Comparison of ENCODE assay signal across 8 mouse cellular contexts in the genomic region with DNA sequence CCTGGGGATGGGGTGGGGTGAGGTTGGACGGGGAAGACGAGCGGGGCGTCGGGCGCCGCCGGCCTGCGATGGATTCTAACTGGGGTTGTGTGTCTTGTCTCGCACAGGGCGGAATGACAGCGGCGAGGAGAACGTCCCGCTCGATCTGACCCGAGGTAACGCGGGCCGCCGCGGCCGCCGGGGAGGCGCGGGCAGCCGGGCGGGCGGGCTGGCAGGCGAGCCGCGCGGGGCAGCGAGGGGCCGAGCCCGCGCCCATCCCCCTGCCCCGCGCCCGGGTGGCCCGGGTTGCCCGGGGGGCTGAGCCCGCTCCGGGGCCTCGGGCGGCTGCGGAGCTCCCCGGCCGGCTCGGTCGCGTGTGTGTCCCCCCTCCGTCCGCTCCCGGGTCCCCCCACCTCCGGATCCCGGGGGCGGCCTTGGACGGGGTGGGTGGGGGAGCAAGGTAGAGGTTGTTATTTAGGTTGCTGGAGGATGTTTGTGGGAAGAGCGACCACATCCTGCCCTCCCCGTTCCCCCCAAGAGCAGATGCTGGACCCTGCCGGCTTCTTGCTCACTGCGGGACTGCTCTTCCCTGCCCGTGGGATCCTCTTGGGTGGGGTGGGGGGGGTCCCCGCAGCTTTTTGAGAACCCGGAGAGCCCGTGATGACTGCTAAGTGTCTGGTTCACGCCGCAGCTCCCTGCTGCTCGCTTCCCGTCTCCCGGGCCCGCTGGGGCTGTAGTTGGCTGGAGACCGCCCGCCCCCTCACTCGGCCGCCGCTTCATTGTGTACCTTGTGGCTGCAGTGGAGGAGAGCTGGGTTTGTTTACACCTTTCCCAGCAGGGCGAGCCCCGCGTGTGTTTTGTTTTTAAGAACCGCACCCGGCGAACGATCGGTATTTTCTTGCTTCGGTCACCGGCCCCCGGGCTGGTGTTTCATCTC. TPM values are rescaled to one million over a fixed set of nuclear protein-coding genes. Genes with fewer than 3 reads are reported as not detected.
A peak's percentile ranks its signal among the peaks of the same experiment; 100 is the strongest.
DNase-seq lines count a peak whose midpoint lies in the region; ATAC-seq and TF ChIP-seq lines count a peak whose summit lies in the region.

No protein-coding gene starts in this region.

- DNase-seq in layer of hippocampus, adult 2 months (ENCODE audit: low spot score in 2 of 2): no peak
- DNase-seq in layer of hippocampus, adult 18-20 months (ENCODE audit: low spot score in 2 of 2): no peak
- peak; percentile 47 for DNase-seq in cerebellum, adult 8-10 months
- DNase-seq in induced T-regulatory cell, adult 2 months (ENCODE audit: low read depth): peak; percentile 68
- DNase-seq in naive thymus-derived CD4-positive, alpha-beta T cell, adult 2 months (ENCODE audit: low read depth): peak; percentile 68

- H3K9me3 ChIP-seq in forebrain, embryonic 16.5 days (ENCODE audit: control insufficient read depth, low read length): no peaks in the 10 kb centered on the region
- H3K9me3 ChIP-seq in liver, embryonic 12.5 days (replicated peaks): no peaks in the 10 kb centered on the region
- H3K9me3 ChIP-seq in stomach, embryonic 15.5 days: no peaks in the 10 kb centered on the region

- peaks cover 22% of the 10 kb centered on the region for H3K4me1 ChIP-seq in forebrain, embryonic 16.5 days (replicated peaks; ENCODE audit: control insufficient read depth, insufficient read depth, low read length)
- peaks cover 61% of the 10 kb centered on the region for H3K4me1 ChIP-seq in liver, embryonic 12.5 days
- H3K4me1 ChIP-seq in stomach, embryonic 15.5 days: peaks cover 22% of the 10 kb centered on the region; the same call in 1 of the 2 replicates

- TF ChIP-seq CTCF in layer of hippocampus, adult 2 months (conservative IDR thresholded peaks at IDR 0.05): no peak

- ATAC-seq in forebrain, embryonic 16.5 days: peak; percentile 78
- ATAC-seq in liver, embryonic 12.5 days: peak; percentile 45
- ATAC-seq in stomach, embryonic 15.5 days (ENCODE audit: insufficient read depth, low FRiP score, low read depth): peak; percentile 58

- peak overlapping the region; percentile 66 for H3K4me2 ChIP-seq in forebrain, embryonic 16.5 days (ENCODE audit: low read length)
- peak overlapping the region; percentile 86 for H3K4me2 ChIP-seq in liver, embryonic 12.5 days
- H3K4me2 ChIP-seq in stomach, embryonic 15.5 days: peak overlapping the region; percentile 79

- H3K9ac ChIP-seq in forebrain, embryonic 16.5 days (replicated peaks; ENCODE audit: low read depth, low read length): peak overlapping the region; percentile 96
- peak overlapping the region; percentile 96 for H3K9ac ChIP-seq in liver, embryonic 12.5 days
- peak overlapping the region; percentile 95 for H3K9ac ChIP-seq in stomach, embryonic 15.5 days

- H3K27me3 ChIP-seq in forebrain, embryonic 16.5 days (replicated peaks; ENCODE audit: control insufficient read depth, insufficient read depth, low read length): no peaks in the 10 kb centered on the region
- H3K27me3 ChIP-seq in liver, embryonic 12.5 days (replicated peaks): no peaks in the 10 kb centered on the region
- H3K27me3 ChIP-seq in stomach, embryonic 15.5 days (replicated peaks): no peaks in the 10 kb centered on the region

- no peaks in the 10 kb centered on the region for H3K36me3 ChIP-seq in forebrain, embryonic 16.5 days (ENCODE audit: control insufficient read depth, insufficient read depth)
- no peaks in the 10 kb centered on the region for H3K36me3 ChIP-seq in liver, embryonic 12.5 days
- no peaks in the 10 kb centered on the region for H3K36me3 ChIP-seq in stomach, embryonic 15.5 days

- H3K4me3 ChIP-seq in layer of hippocampus, adult 2 months: peak overlapping the region; percentile 90
- H3K4me3 ChIP-seq in forebrain, embryonic 16.5 days (replicated peaks; ENCODE audit: low read length): peak overlapping the region; percentile 92
- peak overlapping the region; percentile 97 for H3K4me3 ChIP-seq in liver, embryonic 12.5 days
- H3K4me3 ChIP-seq in stomach, embryonic 15.5 days (replicated peaks): peak overlapping the region; percentile 81

- peak overlapping the region; percentile 96 for H3K27ac ChIP-seq in layer of hippocampus, adult 2 months
- H3K27ac ChIP-seq in forebrain, embryonic 16.5 days (ENCODE audit: low read length): peak overlapping the region; percentile 94
- peak overlapping the region; percentile 96 for H3K27ac ChIP-seq in liver, embryonic 12.5 days
- H3K27ac ChIP-seq in stomach, embryonic 15.5 days: peak overlapping the region; percentile 92

- under 1% methylated on average over 77 of the region's 89 CpGs for WGBS in forebrain, embryonic 16.5 days
- under 1% methylated on average over 86 of the region's 89 CpGs for WGBS in liver, embryonic 12.5 days (ENCODE audit: insufficient replicate concordance)
- under 1% methylated on average over 83 of the region's 89 CpGs for WGBS in stomach, embryonic 15.5 days

RNA-seq across cellular contexts. Expression of gene Rictor, which starts 0.6 kb away (rescaled TPM):
- total RNA-seq in layer of hippocampus, adult 2 months (2021): 10 to 100 TPM; 46.2 to 48.5 TPM
- total RNA-seq in layer of hippocampus, adult 18-20 months (2021): 10 to 100 TPM; 44.2 to 48.0 TPM
- polyA plus RNA-seq in forebrain, embryonic 16.5 days (2015; fragmentation: Nextera tagmentation; extraction: Ambion mirVana): 61.6 and 67.3 TPM in 2 replicates
- polyA plus RNA-seq in liver, embryonic 12.5 days (2016; fragmentation: Nextera tagmentation; extraction: Ambion mirVana): 25.0 and 25.9 TPM in 2 replicates
- 35.9 and 38.9 TPM in 2 replicates for polyA plus RNA-seq in stomach, embryonic 15.5 days (2015; fragmentation: Nextera tagmentation; extraction: Ambion mirVana)

Comparison
In these comparisons a context has a peak if more than half of its experiments do, and no peak if none do; other contexts are left out.
1. DNase-seq: peak in cerebellum, adult 8-10 months (single experiment), induced T-regulatory cell, adult 2 months (single experiment) and naive thymus-derived CD4-positive, alpha-beta T cell, adult 2 months (single experiment); none in layer of hippocampus, adult 2 months (0 of 2) and layer of hippocampus, adult 18-20 months (0 of 2).
2. Peak in every context shown above with its lines, with median percentiles within 50 percentile points of each other: H3K27ac ChIP-seq, H3K4me3 ChIP-seq, ATAC-seq, H3K4me2 ChIP-seq and H3K9ac ChIP-seq.